Mouse (Mus musculus) kidney, postnatal 4 days (tissue): ENCODE measurements at regions not wholly inside any gene's neighbourhood (a gene's known extent, or its start where the extent isn't known, plus 50 kb on each side); places are given as distances from the start of the nearest gene placed in this dataset.
"Not testable (repeated sequence)": the region's sequence is repeated elsewhere in the genome, so short reads cannot be mapped to it uniquely, and the experiment has no call there.

Source experiments
- DNase-seq, 2 experiments: peaks; one replicate each; pipeline ENCODE4 v3.0.0; 2021; ENCODE audit warnings: mixed read lengths in 2 of 2

- DNase-seq: no peak
These were observed 94.7 kb downstream of the Cxxc4 start for GRCm38 (mm10) chr3:134330943-134331342.

GRCm38 (mm10) chr3:134331499-134332153 lies 95.3 kb downstream of the Cxxc4 start:
- DNase-seq: peak in 1 of 2 experiments; percentile 2

- not testable (repeated sequence) for DNase-seq
These were observed 102.9 kb downstream of the Cxxc4 start for GRCm38 (mm10) chr3:134339093-134339695.

- no peak for DNase-seq
These were observed 129.7 kb downstream of the Cxxc4 start for GRCm38 (mm10) chr3:134365948-134366347.

- no peak for DNase-seq
These were observed 130.5 kb downstream of the Cxxc4 start for GRCm38 (mm10) chr3:134366761-134367160.

GRCm38 (mm10) chr3:134368591-134368990 lies 132.3 kb downstream of the Cxxc4 start:
- DNase-seq: no peak

- DNase-seq: peak; percentile 1 to 2
These were observed 132.8 kb downstream of the Cxxc4 start for GRCm38 (mm10) chr3:134369126-134369525.

- no peak for DNase-seq
These were observed 143.3 kb downstream of the Cxxc4 start for GRCm38 (mm10) chr3:134379549-134379948.

- no peak for DNase-seq
These were observed 154.4 kb downstream of the Cxxc4 start for GRCm38 (mm10) chr3:134390472-134391336.

- no peak for DNase-seq
These were observed 164.3 kb downstream of the Cxxc4 start for GRCm38 (mm10) chr3:134400395-134401090.

- no peak for DNase-seq
These were observed 179.5 kb downstream of the Cxxc4 start for GRCm38 (mm10) chr3:134415606-134416328.

- DNase-seq: no peak
These were observed 191.3 kb downstream of the Cxxc4 start for GRCm38 (mm10) chr3:134427633-134428032.

- no peak for DNase-seq
These were observed 230.3 kb downstream of the Cxxc4 start for GRCm38 (mm10) chr3:134466611-134467010.

- DNase-seq: no peak
These were observed 251.0 kb downstream of the Cxxc4 start for GRCm38 (mm10) chr3:134487280-134487679.

- no peak for DNase-seq
These were observed 253.8 kb downstream of the Cxxc4 start for GRCm38 (mm10) chr3:134489966-134490543.

GRCm38 (mm10) chr3:134509702-134510101 lies 273.4 kb downstream of the Cxxc4 start:
- DNase-seq: no peak

- no peak for DNase-seq
These were observed 289.5 kb downstream of the Cxxc4 start for GRCm38 (mm10) chr3:134525795-134526194.

GRCm38 (mm10) chr3:134560144-134560543 lies 268.7 kb upstream of the Tacr3 start:
- DNase-seq: no peak

- DNase-seq: no peak
These were observed 250.0 kb upstream of the Tacr3 start for GRCm38 (mm10) chr3:134578759-134579158.

GRCm38 (mm10) chr3:134588630-134589029 lies 240.2 kb upstream of the Tacr3 start:
- DNase-seq: no peak

GRCm38 (mm10) chr3:134602919-134603318 lies 225.9 kb upstream of the Tacr3 start:
- peak; percentile 9 to 17 for DNase-seq

- DNase-seq: peak; percentile 7 to 11
These were observed 223.4 kb upstream of the Tacr3 start for GRCm38 (mm10) chr3:134605356-134605771.
